Mouse (Mus musculus) heart, postnatal 0 days (tissue): ENCODE measurements around the gene Cfap54. TPM values are rescaled to one million over a fixed set of nuclear protein-coding genes. Genes with fewer than 3 reads are reported as not detected.
A peak's percentile ranks its signal among the peaks of the same experiment; 100 is the strongest.

ENCODE experiments used
- ATAC-seq: fragments of 200-750 bp; cut with Nextera tagmentation; 2 replicates; pipeline ENCODE4 v1.8.0; 2017; ENCODE audit warnings: low read depth, moderate number of reproducible peaks, moderate library complexity; ENCODE audit not compliant: insufficient read depth
- DNase-seq: peaks from one replicate; pipeline ENCODE4 v3.0.0-alpha.2; 2016; ENCODE audit warnings: low spot score
- H3K27ac ChIP-seq: fragments of 300-500 bp; sonication (generic); 2 replicates; pipeline ENCODE4 v1.5.1; 2014; ENCODE audit warnings: low read depth, mild to moderate bottlenecking
- H3K27me3 ChIP-seq: fragments of 300-500 bp; sonication (generic); 2 replicates; pipeline ENCODE4 v1.6.1; 2014; ENCODE audit warnings: low read length, mixed read lengths; ENCODE audit not compliant: control insufficient read depth, insufficient read depth
- H3K36me3 ChIP-seq: fragments of 300-500 bp; sonication (generic); replicated peaks from 2 replicates; pipeline ENCODE4 v1.6.1; 2014; ENCODE audit warnings: low read length, mixed read lengths; ENCODE audit not compliant: control insufficient read depth, insufficient read depth
- H3K4me1 ChIP-seq: fragments of 300-500 bp; sonication (generic); 2 replicates; pipeline ENCODE4 v1.6.1; 2014; ENCODE audit warnings: antibody characterized with exemption; ENCODE audit not compliant: control insufficient read depth, insufficient read depth
- H3K4me2 ChIP-seq: fragments of 300-500 bp; sonication (generic); 2 replicates; pipeline ENCODE4 v1.6.1; 2014; ENCODE audit warnings: low read depth, mild to moderate bottlenecking, low read length, moderate library complexity
- H3K4me3 ChIP-seq: fragments of 300-500 bp; sonication (generic); 2 replicates; pipeline ENCODE4 v1.5.1; 2014; ENCODE audit warnings: low read depth, low read length
- H3K9ac ChIP-seq: fragments of 300-500 bp; sonication (generic); replicated peaks from 2 replicates; pipeline ENCODE4 v1.6.1; 2014; ENCODE audit warnings: low read depth, low read length, mixed read lengths
- H3K9me3 ChIP-seq: fragments of 300-500 bp; sonication (generic); replicated peaks from 2 replicates; pipeline ENCODE4 v1.6.1; 2016; ENCODE audit warnings: low read length; ENCODE audit not compliant: control insufficient read depth
- CTCF ChIP-seq: IDR thresholded peaks from 2 replicates; pipeline ENCODE4 v1.5.1; 2016; ENCODE audit warnings: antibody characterized with exemption, control low read depth, low read depth
- EP300 ChIP-seq: IDR thresholded peaks from 2 replicates; pipeline ENCODE4 v1.6.1; 2016; ENCODE audit warnings: antibody characterized with exemption, low read depth
- WGBS: fragments of 180-500 bp; shearing (Covaris S2); extraction: QIAGEN DNeasy Blood & Tissue Kit; methylation state at CpG from one replicate; pipeline ENCODE4 v1.1.7; 2014; 5-methylcytosine and 5-hydroxymethylcytosine counted together
- polyA plus RNA-seq: library from polyadenylated mRNA; unstranded; fragments of >200 nt; fragmentation: Nextera tagmentation; extraction: Ambion mirVana; gene quantifications from 2 replicates; pipeline ENCODE4 v1.2.1, GENCODE M21; 2015
- total RNA-seq: library from RNA; depleted of rRNA; stranded (reverse); fragments of >200 nt; gene quantifications from 2 replicates; pipeline ENCODE4 v1.2.3, GENCODE M21; 2014; ENCODE audit warnings: low replicate concordance

Gene Cfap54
- total and polyA plus RNA-seq, 2 experiments from 2014 or later: 0.22 TPM; not detected in 1

DNA sequence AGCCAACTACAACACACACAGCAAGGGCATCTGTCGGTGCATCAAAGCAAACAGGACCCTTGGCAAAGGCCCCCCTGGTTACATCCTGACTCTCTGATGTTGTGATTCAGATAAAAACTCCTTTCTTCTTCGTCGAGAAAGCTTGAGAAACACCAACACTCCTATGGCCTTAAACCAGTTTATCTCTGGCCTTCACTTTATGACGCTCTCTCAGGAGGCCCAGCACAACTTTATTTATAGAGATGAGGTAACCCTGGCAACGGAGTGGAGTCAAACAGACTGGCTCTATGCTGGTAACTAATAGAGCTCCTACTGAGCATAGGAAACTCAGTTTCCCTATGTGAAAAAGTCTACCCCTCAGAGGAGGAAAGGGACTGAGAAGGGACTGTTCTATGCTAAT is 146.9 kb downstream of the Cfap54 start:
- WGBS: 11% methylated on average over 5 of the region's 5 CpGs
- no peaks in the 10 kb centered on the region for H3K9me3 ChIP-seq
- DNase-seq (peak; percentile 56), ATAC-seq (peak; percentile 60)
- H3K9ac ChIP-seq: no peak overlapping the region
- no peak overlapping the region for H3K4me2 ChIP-seq
- TF ChIP-seq CTCF (no peak), EP300 (no peak)
- H3K4me3 ChIP-seq: no peak overlapping the region
- H3K36me3 ChIP-seq: no peaks in the 10 kb centered on the region
- H3K27me3 ChIP-seq: no peaks in the 10 kb centered on the region
- H3K27ac ChIP-seq: no peak overlapping the region
- H3K4me1 ChIP-seq: peaks cover 4% of the 10 kb centered on the region; the same call in 1 of the 2 replicates

DNA sequence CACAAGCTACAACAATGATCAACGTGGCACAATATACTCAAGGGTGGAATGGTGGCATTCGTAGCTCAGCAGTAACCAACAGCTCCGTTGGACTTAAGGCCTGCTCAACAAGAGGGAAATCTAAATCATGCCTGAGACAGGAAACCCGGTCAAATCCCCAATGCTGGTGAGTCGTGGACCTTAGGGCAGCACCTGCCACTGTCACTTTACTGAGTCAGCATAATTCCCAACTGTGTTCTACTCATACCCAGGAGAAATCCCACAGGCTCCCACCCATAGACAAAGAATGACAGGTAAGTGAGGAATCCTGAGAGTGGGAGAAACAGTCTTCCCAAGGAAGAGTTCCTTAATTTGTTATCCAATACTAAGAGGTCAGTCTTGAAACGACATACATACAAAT is 147.8 kb downstream of the Cfap54 start:
- Histone ChIP-seq H3K27ac (no peak overlapping the region), H3K27me3 (no peaks in the 10 kb centered on the region), H3K36me3 (no peaks in the 10 kb centered on the region), H3K9ac (no peak overlapping the region), H3K9me3 (no peaks in the 10 kb centered on the region), H3K4me2 (no peak overlapping the region), H3K4me3 (no peak overlapping the region), H3K4me1 (peaks cover 4% of the 10 kb centered on the region; the same call in 1 of the 2 replicates)
- DNase-seq (no peak), ATAC-seq (no peak)
- no peak for TF ChIP-seq EP300
- TF ChIP-seq CTCF: no peak
- 74% methylated on average over 6 of the region's 6 CpGs for WGBS

DNA sequence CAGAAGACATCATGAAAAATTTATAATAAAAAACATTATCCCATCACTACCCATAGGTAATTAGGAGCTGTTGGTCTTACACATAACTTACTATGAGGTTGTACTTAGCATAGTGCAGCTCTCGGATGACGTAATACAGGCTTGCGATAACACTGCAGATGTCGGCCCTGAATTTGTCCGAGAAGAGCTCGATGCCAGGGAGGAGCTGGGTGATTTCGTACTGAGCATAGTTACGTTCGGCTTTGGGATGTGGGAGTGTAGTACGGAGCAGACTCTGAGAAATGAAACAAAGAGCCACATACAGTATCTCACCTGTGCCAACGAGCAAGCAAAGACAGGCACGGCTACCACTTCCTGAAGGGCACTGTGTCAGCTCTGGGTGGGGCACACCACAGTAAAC is 149.0 kb downstream of the Cfap54 start:
- TF ChIP-seq CTCF: no peak
- DNase-seq: no peak
- no peaks in the 10 kb centered on the region for H3K36me3 ChIP-seq
- no peak overlapping the region for H3K4me2 ChIP-seq
- no peaks in the 10 kb centered on the region for H3K9me3 ChIP-seq
- 76% methylated on average over 12 of the region's 12 CpGs for WGBS
- H3K4me3 ChIP-seq: no peak overlapping the region
- ATAC-seq: no peak
- H3K9ac ChIP-seq: no peak overlapping the region
- no peaks in the 10 kb centered on the region for H3K27me3 ChIP-seq
- H3K27ac ChIP-seq: no peak overlapping the region
- H3K4me1 ChIP-seq: peaks cover 4% of the 10 kb centered on the region; the same call in 1 of the 2 replicates

DNA sequence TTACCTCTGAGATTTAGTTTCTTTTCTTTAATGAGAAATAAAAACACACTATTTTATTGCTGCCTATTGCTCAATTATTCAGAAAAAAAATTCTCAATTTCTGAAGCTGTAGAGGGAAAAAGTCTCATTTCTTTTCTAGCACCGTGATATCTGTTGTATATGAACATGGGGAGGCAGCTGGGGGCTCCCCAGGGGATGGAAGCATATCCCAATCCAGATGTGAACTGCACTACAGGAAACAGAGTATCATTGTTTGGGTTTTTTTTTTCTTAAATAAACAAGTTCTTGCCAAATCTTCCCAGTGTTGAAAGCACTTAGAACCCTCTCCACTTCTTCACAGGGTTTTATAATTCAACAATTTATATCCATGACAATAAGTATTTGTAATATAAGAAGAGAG is 151.4 kb downstream of the Cfap54 start:
- H3K4me2 ChIP-seq: no peak overlapping the region
- H3K4me1 ChIP-seq: peaks cover 4% of the 10 kb centered on the region; the same call in 1 of the 2 replicates
- WGBS: 44% methylated on average over 1 of the region's 1 CpGs
- no peak overlapping the region for H3K27ac ChIP-seq
- H3K36me3 ChIP-seq: no peaks in the 10 kb centered on the region
- ATAC-seq (no peak), DNase-seq (no peak)
- H3K27me3 ChIP-seq: no peaks in the 10 kb centered on the region
- no peak overlapping the region for H3K4me3 ChIP-seq
- TF ChIP-seq CTCF: no peak
- TF ChIP-seq EP300: no peak
- H3K9ac ChIP-seq: no peak overlapping the region
- H3K9me3 ChIP-seq: no peaks in the 10 kb centered on the region

DNA sequence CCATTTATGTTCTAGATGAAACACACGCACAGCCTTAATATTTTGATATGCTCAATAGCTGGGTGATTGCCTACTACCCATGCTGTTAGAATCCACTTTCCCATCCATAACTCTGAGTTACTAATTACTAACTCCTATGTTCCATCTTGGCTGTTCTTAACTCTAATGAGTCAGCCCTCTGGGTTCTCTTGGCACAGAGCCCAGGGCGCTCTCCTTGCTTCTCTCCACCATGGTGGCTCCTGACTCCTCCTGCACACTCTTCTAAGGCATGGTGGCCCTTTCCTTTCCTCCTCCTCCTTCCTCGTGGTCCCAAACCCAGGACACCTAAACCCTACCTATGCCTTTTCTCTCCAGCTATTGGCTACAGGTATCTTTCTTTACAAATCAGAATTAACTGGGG is 153.2 kb downstream of the Cfap54 start:
- Histone ChIP-seq H3K27ac (no peak overlapping the region), H3K4me3 (no peak overlapping the region), H3K36me3 (no peaks in the 10 kb centered on the region), H3K4me2 (no peak overlapping the region), H3K27me3 (no peaks in the 10 kb centered on the region), H3K9ac (no peak overlapping the region), H3K4me1 (no peaks in the 10 kb centered on the region), H3K9me3 (no peaks in the 10 kb centered on the region)
- no peak for DNase-seq
- WGBS: 62% methylated on average over 3 of the region's 3 CpGs
- no peak for ATAC-seq
- TF ChIP-seq CTCF (no peak), EP300 (no peak)

DNA sequence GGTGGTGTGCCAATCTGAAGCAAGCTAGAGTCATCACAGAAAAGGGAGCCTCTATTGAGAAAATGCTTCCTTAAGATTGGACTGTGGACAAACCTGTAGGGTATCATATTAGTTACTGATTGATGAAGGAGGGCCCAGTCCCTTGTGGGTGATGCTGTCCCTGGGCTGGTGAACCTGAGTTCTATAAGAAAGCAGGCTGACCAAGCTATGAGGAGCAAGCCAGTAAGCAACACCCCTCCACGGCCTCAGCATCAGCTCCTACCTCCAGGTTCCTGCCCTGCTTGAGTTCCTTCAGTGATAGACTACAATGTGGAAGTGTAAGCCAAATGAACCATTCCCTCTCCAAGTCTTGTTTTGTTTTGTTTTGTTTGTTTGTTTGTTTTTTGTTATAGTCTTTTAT is 162.9 kb downstream of the Cfap54 start:
- no peaks in the 10 kb centered on the region for H3K9me3 ChIP-seq
- ATAC-seq (no peak), DNase-seq (no peak)
- H3K9ac ChIP-seq: no peak overlapping the region
- H3K27me3 ChIP-seq: no peaks in the 10 kb centered on the region
- no peak for TF ChIP-seq EP300
- TF ChIP-seq CTCF: no peak
- no peaks in the 10 kb centered on the region for H3K4me1 ChIP-seq
- H3K36me3 ChIP-seq: no peaks in the 10 kb centered on the region
- H3K4me3 ChIP-seq: no peak overlapping the region
- H3K27ac ChIP-seq: no peak overlapping the region
- WGBS: 41% methylated on average over 1 of the region's 1 CpGs
- no peak overlapping the region for H3K4me2 ChIP-seq
